Mouse (Mus musculus) forebrain, embryonic 14.5 days (tissue): Measurements from ENCODE around the gene Gh. TPM values are rescaled to one million over a fixed set of nuclear protein-coding genes. Genes with fewer than 3 reads are reported as not detected.

Source experiments
- ATAC-seq: fragments of 200-750 bp; cut with Nextera tagmentation; 2 replicates; pipeline ENCODE4 v1.8.0; 2017; ENCODE audit warnings: mild to moderate bottlenecking, moderate library complexity
- DNase-seq: peaks from one replicate; pipeline ENCODE4 v3.0.0-alpha.2; 2015; ENCODE audit warnings: low spot score
- H3K27ac ChIP-seq: fragments of 300-500 bp; sonication (generic); 2 replicates; pipeline ENCODE4 v1.5.1; 2014; ENCODE audit warnings: low read depth, mild to moderate bottlenecking, control low read depth, low read length, moderate library complexity
- H3K27me3 ChIP-seq: fragments of 300-500 bp; sonication (generic); replicated peaks from 2 replicates; pipeline ENCODE4 v1.6.1; 2014; ENCODE audit warnings: low read length, control low read depth, mixed read lengths; ENCODE audit not compliant: control insufficient read depth, insufficient read depth
- H3K36me3 ChIP-seq: fragments of 300-500 bp; sonication (generic); 2 replicates; pipeline ENCODE4 v1.6.1; 2014; ENCODE audit warnings: low read length, control low read depth; ENCODE audit not compliant: control insufficient read depth, insufficient read depth
- H3K4me1 ChIP-seq: fragments of 300-500 bp; sonication (generic); 2 replicates; pipeline ENCODE4 v1.6.1; 2014; ENCODE audit warnings: antibody characterized with exemption, low read length, control low read depth; ENCODE audit not compliant: control insufficient read depth, insufficient read depth
- H3K4me2 ChIP-seq: fragments of 300-500 bp; sonication (generic); 2 replicates; pipeline ENCODE4 v1.6.1; 2014; ENCODE audit warnings: mild to moderate bottlenecking, control low read depth, low read length
- H3K4me3 ChIP-seq: fragments of 300-500 bp; sonication (generic); 2 replicates; pipeline ENCODE4 v1.5.1; 2014; ENCODE audit warnings: low read depth, low read length, control low read depth
- H3K9ac ChIP-seq: fragments of 300-500 bp; sonication (generic); 2 replicates; pipeline ENCODE4 v1.6.1; 2014; ENCODE audit warnings: mild to moderate bottlenecking, low read length, control low read depth, moderate library complexity
- H3K9me3 ChIP-seq: fragments of 300-500 bp; sonication (generic); replicated peaks from 2 replicates; pipeline ENCODE4 v1.6.1; 2016; ENCODE audit warnings: low read length, control low read depth, mixed read lengths; ENCODE audit not compliant: control insufficient read depth
- WGBS: fragments of 180-500 bp; shearing (Covaris S2); extraction: QIAGEN DNeasy Blood & Tissue Kit; methylation state at CpG from one replicate; pipeline ENCODE4 v1.1.7; 2014; 5-methylcytosine and 5-hydroxymethylcytosine counted together
- polyA plus RNA-seq: library from polyadenylated mRNA; unstranded; fragments of >200 nt; fragmentation: Nextera tagmentation; extraction: Ambion mirVana; gene quantifications from 2 replicates; pipeline ENCODE4 v1.2.1, GENCODE M21; 2014

The Gh gene
- polyA plus RNA-seq, 1 experiment from 2014 or later: not detected

DNA sequence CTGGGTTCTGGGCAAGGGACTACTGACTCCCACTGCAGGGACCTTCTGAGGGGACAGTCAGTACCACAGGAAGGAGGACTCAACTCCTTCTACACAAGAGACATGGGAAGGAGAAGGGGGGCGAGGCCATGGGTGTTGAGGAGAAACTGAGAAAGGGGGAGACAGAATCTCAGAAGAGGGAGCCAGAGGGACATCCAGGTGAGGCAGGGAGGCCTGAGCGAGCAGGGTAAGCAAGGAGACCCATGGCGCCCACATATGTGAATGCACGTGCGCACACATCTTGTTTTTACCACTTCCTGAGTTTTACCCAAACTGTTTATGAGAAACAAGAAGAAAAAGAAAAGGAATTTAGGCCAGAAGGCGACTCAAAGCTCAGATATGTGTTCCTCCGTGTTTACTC, 16.1 kb upstream of the Gh start:
- no peaks in the 10 kb centered on the region for H3K36me3 ChIP-seq
- no peak overlapping the region for H3K4me2 ChIP-seq
- H3K9me3 ChIP-seq: no peaks in the 10 kb centered on the region
- ATAC-seq (no peak), DNase-seq (no peak)
- no peaks in the 10 kb centered on the region for H3K4me1 ChIP-seq
- H3K4me3 ChIP-seq: no peak overlapping the region
- H3K27ac ChIP-seq: no peak overlapping the region
- 81% methylated on average over 7 of the region's 7 CpGs for WGBS
- no peak overlapping the region for H3K9ac ChIP-seq
- no peaks in the 10 kb centered on the region for H3K27me3 ChIP-seq

DNA sequence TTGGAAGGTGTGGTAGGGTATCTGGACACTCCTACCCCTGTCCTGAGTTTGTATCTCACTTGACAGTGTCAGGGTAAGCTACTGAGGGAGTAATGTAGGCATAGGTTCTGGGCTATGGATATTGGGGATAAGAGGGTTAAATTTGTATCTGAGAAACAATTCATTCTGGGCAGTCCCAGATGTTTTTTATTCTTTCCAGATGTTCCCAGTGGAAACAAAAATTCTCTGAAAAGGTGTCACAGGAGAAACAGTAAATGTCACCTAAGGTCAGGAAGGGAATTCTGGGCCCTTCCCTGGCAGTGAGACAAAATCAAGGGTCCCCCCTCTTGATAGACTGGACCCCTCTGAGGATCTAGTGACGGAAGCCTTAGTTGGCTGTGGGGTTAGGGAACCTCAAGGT, 14.8 kb upstream of the Gh start:
- Histone ChIP-seq H3K9me3 (no peaks in the 10 kb centered on the region), H3K9ac (no peak overlapping the region), H3K4me2 (no peak overlapping the region), H3K27ac (no peak overlapping the region), H3K27me3 (no peaks in the 10 kb centered on the region), H3K4me3 (no peak overlapping the region), H3K4me1 (no peaks in the 10 kb centered on the region), H3K36me3 (no peaks in the 10 kb centered on the region)
- no peak for DNase-seq
- no peak for ATAC-seq
- WGBS: 72% methylated on average over 1 of the region's 1 CpGs

DNA sequence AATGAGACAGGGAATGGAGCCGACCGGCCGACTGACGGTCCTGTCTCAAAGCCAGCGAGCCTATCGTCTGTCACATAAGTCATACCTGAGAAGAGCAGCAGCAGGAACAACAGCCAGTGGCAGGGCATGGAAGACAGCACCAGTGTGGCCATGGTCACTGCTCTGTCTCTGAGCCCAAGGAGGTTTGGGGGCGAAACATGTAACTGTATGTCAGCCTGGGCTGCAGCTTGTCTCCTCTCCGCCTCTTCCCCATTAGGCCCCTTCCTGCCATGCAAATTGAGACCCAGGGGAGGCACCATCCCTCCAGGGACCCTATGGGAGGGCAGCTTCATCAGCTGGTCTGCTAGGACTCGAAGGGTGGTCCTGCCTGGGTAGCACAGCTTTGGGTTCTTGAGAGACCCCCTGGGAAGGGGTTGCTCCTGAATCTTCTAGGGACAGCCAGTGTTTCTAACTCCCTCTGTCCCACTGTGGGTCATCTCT, 12.7 kb upstream of the Gh start, which contains the start of gene Cd79b:
Cd79b (minus strand) TSS at position 430 of the 480 bp plus-strand sequence.
- ATAC-seq (no peak), DNase-seq (no peak)
- no peak within 1 kb of the TSS for H3K4me2 ChIP-seq
- no peaks in the 10 kb centered on the region for H3K4me1 ChIP-seq
- no peak within 1 kb of the TSS for H3K9ac ChIP-seq
- H3K36me3 ChIP-seq: no peaks in the 10 kb centered on the region
- H3K27ac ChIP-seq: no peak within 1 kb of the TSS
- H3K27me3 ChIP-seq: no peaks in the 10 kb centered on the region
- no peaks in the 10 kb centered on the region for H3K9me3 ChIP-seq
- 82% methylated on average over 9 of the region's 9 CpGs for WGBS
- no peak within 1 kb of the TSS for H3K4me3 ChIP-seq

DNA sequence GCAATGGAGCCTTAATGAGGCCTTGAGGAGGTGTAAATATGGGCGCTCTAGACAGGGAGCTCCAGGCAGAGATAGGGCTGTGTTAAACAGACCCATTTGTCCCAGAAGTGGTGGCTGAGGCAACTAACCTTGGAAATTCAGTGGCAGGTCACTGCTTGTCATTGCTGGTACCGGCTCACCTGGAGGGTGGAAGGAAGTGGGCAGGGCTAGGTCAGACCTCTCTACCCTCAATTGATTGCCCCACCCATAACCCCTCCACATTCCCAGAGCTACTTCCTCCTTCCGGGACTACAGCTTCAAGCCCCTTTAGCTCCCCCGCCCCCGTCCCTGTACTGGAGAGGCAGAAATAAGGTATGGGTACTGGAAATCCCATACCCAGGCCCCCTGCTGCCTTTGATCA, 11.9 kb upstream of the Gh start:
- H3K9me3 ChIP-seq: no peaks in the 10 kb centered on the region
- no peak overlapping the region for H3K9ac ChIP-seq
- no peaks in the 10 kb centered on the region for H3K36me3 ChIP-seq
- H3K27me3 ChIP-seq: no peaks in the 10 kb centered on the region
- no peak overlapping the region for H3K27ac ChIP-seq
- H3K4me3 ChIP-seq: no peak overlapping the region
- WGBS: 86% methylated on average over 5 of the region's 5 CpGs
- no peak overlapping the region for H3K4me2 ChIP-seq
- DNase-seq (no peak), ATAC-seq (no peak)
- H3K4me1 ChIP-seq: no peaks in the 10 kb centered on the region

DNA sequence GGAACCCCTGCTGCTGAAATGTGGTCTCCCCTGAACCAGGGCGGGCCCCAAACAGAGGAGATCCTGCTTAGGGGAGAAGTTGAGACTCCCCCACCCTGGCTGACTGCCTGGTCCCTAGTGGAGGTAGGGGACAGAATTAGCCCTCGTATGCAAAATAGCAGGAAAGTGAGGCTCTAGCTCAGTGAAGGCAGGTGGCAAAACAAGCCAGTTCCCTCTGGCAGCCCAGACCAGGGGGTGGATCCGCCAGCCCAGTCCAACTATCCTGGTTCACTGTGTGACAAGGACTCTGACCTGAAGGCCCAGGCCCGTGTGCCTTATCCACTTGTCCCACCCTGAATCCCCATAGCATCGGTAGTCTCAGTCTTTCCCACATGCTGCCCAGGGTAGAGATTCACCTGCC, 8.5 kb upstream of the Gh start:
- ATAC-seq: no peak
- Histone ChIP-seq H3K9ac (no peak overlapping the region), H3K9me3 (no peaks in the 10 kb centered on the region), H3K4me3 (no peak overlapping the region), H3K36me3 (no peaks in the 10 kb centered on the region), H3K4me2 (no peak overlapping the region), H3K4me1 (no peaks in the 10 kb centered on the region), H3K27me3 (no peaks in the 10 kb centered on the region), H3K27ac (no peak overlapping the region)
- 66% methylated on average over 5 of the region's 5 CpGs for WGBS
- no peak for DNase-seq

DNA sequence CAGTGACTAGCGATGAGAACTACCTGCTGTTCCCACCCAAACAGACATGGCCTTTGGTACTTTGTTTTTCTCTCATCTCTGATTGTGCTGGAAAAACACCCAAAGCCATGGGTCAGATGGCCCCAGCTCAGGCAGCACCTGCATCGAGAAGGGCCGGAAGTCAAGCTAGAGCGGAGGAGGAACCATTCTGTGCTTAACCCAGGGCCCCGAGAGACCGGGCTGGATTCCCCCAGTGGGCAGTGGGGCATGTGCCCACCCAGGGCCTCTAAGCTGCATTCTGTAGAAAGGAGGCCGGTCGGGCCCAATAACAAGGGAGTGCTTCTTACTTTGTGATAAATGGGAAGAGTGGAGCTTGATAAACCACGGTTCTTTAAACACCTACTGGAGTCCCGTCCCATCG, 6.5 kb upstream of the Gh start:
- Histone ChIP-seq H3K4me2 (no peak overlapping the region), H3K4me1 (no peaks in the 10 kb centered on the region), H3K9ac (no peak overlapping the region), H3K27ac (no peak overlapping the region), H3K36me3 (no peaks in the 10 kb centered on the region), H3K4me3 (no peak overlapping the region), H3K9me3 (no peaks in the 10 kb centered on the region), H3K27me3 (no peaks in the 10 kb centered on the region)
- DNase-seq (no peak), ATAC-seq (no peak)
- 83% methylated on average over 11 of the region's 11 CpGs for WGBS

DNA sequence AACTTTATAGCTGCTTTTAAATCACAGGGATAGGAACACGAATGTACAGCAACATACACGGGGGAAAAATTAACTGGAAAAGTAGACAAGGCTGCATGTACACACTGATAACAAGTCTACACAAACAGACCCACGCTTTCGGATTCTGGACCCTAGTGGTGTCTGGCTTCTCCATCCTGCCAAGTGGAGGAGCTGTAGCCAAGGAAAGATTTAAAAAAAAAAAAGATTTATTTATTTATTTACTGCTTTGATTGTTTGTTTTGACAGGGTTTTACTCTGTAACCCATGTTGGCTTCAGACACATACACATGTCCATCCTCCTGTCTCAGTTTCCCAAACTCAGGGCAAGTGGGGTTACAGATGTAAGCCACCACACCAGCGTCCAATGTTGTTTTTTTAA, 5.8 kb upstream of the Gh start:
- H3K4me3 ChIP-seq: no peak overlapping the region
- H3K9ac ChIP-seq: no peak overlapping the region
- H3K36me3 ChIP-seq: no peaks in the 10 kb centered on the region
- DNase-seq (no peak), ATAC-seq (no peak)
- H3K4me2 ChIP-seq: no peak overlapping the region
- no peaks in the 10 kb centered on the region for H3K4me1 ChIP-seq
- H3K27me3 ChIP-seq: no peaks in the 10 kb centered on the region
- WGBS: 82% methylated on average over 5 of the region's 5 CpGs
- H3K27ac ChIP-seq: no peak overlapping the region
- no peaks in the 10 kb centered on the region for H3K9me3 ChIP-seq

DNA sequence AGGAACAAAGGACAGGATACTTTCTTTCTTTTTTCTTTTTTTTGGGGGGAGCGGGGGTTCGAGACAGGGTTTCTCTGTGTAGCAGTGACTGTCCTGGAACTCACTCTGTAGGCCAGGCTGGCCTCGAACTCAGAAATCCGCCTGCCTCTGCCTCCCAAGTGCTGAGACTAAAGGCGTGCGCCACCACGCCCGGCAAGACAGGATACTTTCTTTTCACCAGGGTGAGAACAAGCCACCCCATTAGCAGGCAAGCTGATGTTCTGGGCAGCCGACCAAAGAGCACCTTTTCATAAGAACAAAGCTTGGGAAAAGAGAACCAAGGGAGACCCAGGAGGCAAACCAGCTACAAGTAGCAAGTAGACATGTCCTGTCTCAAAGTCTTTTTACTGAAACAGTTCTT, 5.1 kb upstream of the Gh start:
- Histone ChIP-seq H3K27me3 (no peaks in the 10 kb centered on the region), H3K36me3 (no peaks in the 10 kb centered on the region), H3K9me3 (no peaks in the 10 kb centered on the region), H3K27ac (no peak overlapping the region), H3K4me1 (no peaks in the 10 kb centered on the region), H3K9ac (no peak overlapping the region), H3K4me2 (no peak overlapping the region), H3K4me3 (no peak overlapping the region)
- no peak for ATAC-seq
- DNase-seq: no peak
- WGBS: 69% methylated on average over 9 of the region's 9 CpGs

DNA sequence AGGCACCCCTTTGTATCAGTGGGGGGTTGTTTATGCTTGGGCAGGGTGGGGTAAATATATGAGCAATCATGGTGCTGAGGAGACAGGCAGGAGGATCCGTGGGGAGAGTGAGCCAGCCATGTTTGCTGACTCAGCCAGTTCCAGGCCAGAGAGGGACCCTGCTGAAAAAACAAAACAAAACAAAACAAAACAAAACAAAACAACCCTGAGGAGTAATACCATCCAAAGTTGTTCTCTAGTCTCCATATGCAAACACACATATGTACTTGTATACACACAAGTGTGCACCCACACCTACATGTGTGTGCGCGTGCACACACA, 4.4 kb upstream of the Gh start:
- H3K4me1 ChIP-seq: no peaks in the 10 kb centered on the region
- H3K27me3 ChIP-seq: no peaks in the 10 kb centered on the region
- H3K9ac ChIP-seq: no peak overlapping the region
- no peaks in the 10 kb centered on the region for H3K9me3 ChIP-seq
- 96% methylated on average over 3 of the region's 3 CpGs for WGBS
- no peaks in the 10 kb centered on the region for H3K36me3 ChIP-seq
- ATAC-seq: no peak
- no peak overlapping the region for H3K4me2 ChIP-seq
- H3K4me3 ChIP-seq: no peak overlapping the region
- H3K27ac ChIP-seq: no peak overlapping the region
- no peak for DNase-seq
